Mouse (Mus musculus) embryonic facial prominence, embryonic 11.5 days (tissue): ENCODE measurements around the gene Dnal1. TPM values are rescaled to one million over a fixed set of nuclear protein-coding genes. Genes with fewer than 3 reads are reported as not detected.

Source experiments
- ATAC-seq: fragments of 200-750 bp; cut with Nextera tagmentation; replicated peaks from 2 replicates; pipeline ENCODE4 v1.8.0; 2017; ENCODE audit warnings: low read depth; ENCODE audit not compliant: insufficient number of reproducible peaks, low FRiP score, low TSS enrichment
- DNase-seq: peaks from one replicate; pipeline ENCODE4 v3.0.0-alpha.2; 2015; ENCODE audit warnings: low spot score
- H3K27ac ChIP-seq: fragments of 300-500 bp; sonication (generic); replicated peaks from 2 replicates; pipeline ENCODE4 v1.5.1; 2014; ENCODE audit warnings: mild to moderate bottlenecking, low read depth, low read length, control low read depth
- H3K27me3 ChIP-seq: fragments of 300-500 bp; sonication (generic); 2 replicates; pipeline ENCODE4 v1.6.1; 2014; ENCODE audit warnings: mild to moderate bottlenecking, low read length, moderate library complexity, mixed read lengths; ENCODE audit not compliant: control insufficient read depth, insufficient read depth
- H3K36me3 ChIP-seq: fragments of 300-500 bp; sonication (generic); replicated peaks from 2 replicates; pipeline ENCODE4 v1.6.1; 2014; ENCODE audit warnings: low read depth, mild to moderate bottlenecking, low read length, moderate library complexity, mixed read lengths; ENCODE audit not compliant: control insufficient read depth, insufficient read depth
- H3K4me1 ChIP-seq: fragments of 300-500 bp; sonication (generic); 2 replicates; pipeline ENCODE4 v1.6.1; 2014; ENCODE audit warnings: low read length, mixed read lengths; ENCODE audit not compliant: control insufficient read depth, insufficient read depth
- H3K4me2 ChIP-seq: fragments of 300-500 bp; sonication (generic); 2 replicates; pipeline ENCODE4 v1.6.1; 2014; ENCODE audit warnings: low read depth, mild to moderate bottlenecking, control low read depth, low read length, moderate library complexity
- H3K4me3 ChIP-seq: fragments of 300-500 bp; sonication (generic); 2 replicates; pipeline ENCODE4 v1.5.1; 2014; ENCODE audit warnings: low read depth, low read length, control low read depth
- H3K9ac ChIP-seq: fragments of 300-500 bp; sonication (generic); replicated peaks from 2 replicates; pipeline ENCODE4 v1.6.1; 2014; ENCODE audit warnings: mild to moderate bottlenecking, control low read depth, low read length
- H3K9me3 ChIP-seq: fragments of 300-500 bp; sonication (generic); replicated peaks from 2 replicates; pipeline ENCODE4 v1.6.1; 2016; ENCODE audit warnings: mild to moderate bottlenecking, low read length, inconsistent platforms, mixed read lengths; ENCODE audit not compliant: control insufficient read depth
- WGBS: fragments of 180-500 bp; shearing (Covaris S2); extraction: QIAGEN DNeasy Blood & Tissue Kit; methylation state at CpG from one replicate; pipeline ENCODE4 v1.1.7; 2014; 5-methylcytosine and 5-hydroxymethylcytosine counted together
- polyA plus RNA-seq: library from polyadenylated mRNA; unstranded; fragments of >200 nt; fragmentation: Nextera tagmentation; extraction: Ambion mirVana; gene quantifications from 2 replicates; pipeline ENCODE4 v1.2.1, GENCODE M21; 2014

Dnal1 gene
- polyA plus RNA-seq, 1 experiment from 2014 or later, result 6.8 TPM

DNA sequence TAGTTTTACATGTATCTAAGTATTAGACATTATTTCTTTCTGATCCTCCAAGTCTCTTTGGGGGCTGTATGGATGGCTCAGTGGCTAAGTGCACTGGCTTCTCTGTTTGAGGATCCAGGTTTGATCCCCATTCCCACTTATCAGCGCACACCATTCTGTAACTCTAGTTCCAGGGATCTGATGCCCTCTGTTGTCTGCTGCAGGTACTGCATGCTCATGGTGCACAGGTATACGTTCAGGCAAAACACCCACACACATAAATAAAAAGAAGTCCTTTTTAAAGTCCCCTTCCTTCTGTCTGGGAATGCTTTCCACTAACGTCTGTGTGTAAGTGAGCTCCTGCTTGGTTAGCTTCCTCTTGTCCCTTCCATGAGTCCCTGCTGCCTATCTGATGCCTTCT lies 18.1 kb downstream of the Dnal1 start:
- no peak for ATAC-seq
- no peak overlapping the region for H3K9ac ChIP-seq
- no peaks in the 10 kb centered on the region for H3K4me1 ChIP-seq
- H3K4me2 ChIP-seq, result no peak overlapping the region
- peak; percentile 66 for DNase-seq
- 48% methylated on average over 3 of the region's 3 CpGs for WGBS
- H3K4me3 ChIP-seq, result no peak overlapping the region
- H3K27ac ChIP-seq, result no peak overlapping the region
- H3K9me3 ChIP-seq, result no peaks in the 10 kb centered on the region
- H3K36me3 ChIP-seq, result no peaks in the 10 kb centered on the region
- H3K27me3 ChIP-seq, result no peaks in the 10 kb centered on the region

DNA sequence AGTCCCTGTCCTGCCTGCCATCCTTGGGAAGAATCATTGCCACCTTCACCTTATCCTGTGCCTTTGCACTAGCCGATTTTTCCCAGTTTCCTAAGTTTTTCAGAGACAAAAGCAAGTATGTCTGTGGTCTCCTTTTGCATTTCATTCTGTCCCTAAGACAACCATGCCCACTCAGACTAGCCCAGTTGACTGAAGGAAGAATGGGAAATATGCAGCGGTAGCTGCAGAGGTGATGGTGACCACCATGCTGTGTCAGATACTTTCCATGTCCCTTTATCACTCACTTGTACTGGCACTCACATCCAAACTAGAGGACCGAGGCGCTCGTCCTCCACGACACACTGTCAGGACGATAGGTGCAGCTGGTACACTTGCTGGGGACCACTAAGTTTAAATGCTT lies 23.0 kb downstream of the Dnal1 start:
- Histone ChIP-seq H3K9me3 (no peaks in the 10 kb centered on the region), H3K4me3 (no peak overlapping the region), H3K27me3 (no peaks in the 10 kb centered on the region), H3K36me3 (no peaks in the 10 kb centered on the region; the same call in 1 of the 2 replicates), H3K4me2 (no peak overlapping the region), H3K9ac (no peak overlapping the region), H3K27ac (no peak overlapping the region), H3K4me1 (no peaks in the 10 kb centered on the region)
- WGBS, result 94% methylated on average over 7 of the region's 7 CpGs
- DNase-seq (no peak), ATAC-seq (no peak)

DNA sequence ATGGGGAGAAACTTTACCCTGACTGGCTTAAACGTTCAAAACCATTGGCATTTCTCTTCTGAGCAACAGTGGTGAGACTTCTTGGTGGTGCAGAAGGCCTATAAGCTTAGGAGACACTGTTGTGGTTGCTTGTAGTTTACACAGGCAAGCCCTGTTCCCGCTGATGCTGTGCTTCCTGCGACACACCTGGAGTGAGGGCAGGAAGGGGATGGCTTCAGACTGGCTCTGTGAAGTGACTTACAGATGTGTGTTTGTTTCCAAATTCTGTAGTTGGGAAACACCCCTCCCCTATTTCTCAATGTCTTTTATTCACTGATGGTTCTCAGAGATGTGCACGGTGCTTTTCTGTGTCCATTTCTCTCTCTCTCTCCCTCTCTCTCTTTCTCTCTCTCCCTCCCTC lies 26.0 kb downstream of the Dnal1 start:
- Histone ChIP-seq H3K36me3 (no peaks in the 10 kb centered on the region; the same call in 1 of the 2 replicates), H3K4me3 (no peak overlapping the region), H3K27ac (no peak overlapping the region), H3K27me3 (no peaks in the 10 kb centered on the region), H3K4me2 (no peak overlapping the region), H3K4me1 (no peaks in the 10 kb centered on the region), H3K9me3 (no peaks in the 10 kb centered on the region), H3K9ac (no peak overlapping the region)
- DNase-seq (no peak), ATAC-seq (no peak)
- WGBS, result 58% methylated on average over 4 of the region's 4 CpGs

DNA sequence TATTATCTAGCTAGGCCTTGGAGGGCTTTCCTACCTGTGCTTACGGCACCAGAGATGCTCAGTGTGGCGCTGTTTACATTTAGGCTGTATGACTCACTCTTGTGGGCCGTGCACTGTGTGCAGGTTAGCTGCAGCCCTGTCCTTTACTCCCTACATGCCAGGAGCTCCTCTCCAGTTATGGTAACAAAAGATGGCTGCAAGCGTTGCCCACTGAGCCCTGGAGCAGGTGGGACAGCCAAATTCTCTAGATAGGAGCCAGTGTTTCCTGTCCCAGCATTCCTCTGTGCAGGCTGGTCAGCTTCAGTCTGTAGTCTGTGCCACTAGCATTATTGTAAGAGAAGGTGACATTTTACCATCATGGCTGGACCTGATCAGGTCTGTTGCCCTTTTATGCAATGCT lies 27.1 kb downstream of the Dnal1 start:
- no peaks in the 10 kb centered on the region for H3K4me1 ChIP-seq
- H3K27ac ChIP-seq, result no peak overlapping the region
- H3K9me3 ChIP-seq, result no peaks in the 10 kb centered on the region
- no peak overlapping the region for H3K4me3 ChIP-seq
- WGBS, result 82% methylated on average over 4 of the region's 4 CpGs
- no peak overlapping the region for H3K4me2 ChIP-seq
- H3K27me3 ChIP-seq, result no peaks in the 10 kb centered on the region
- H3K9ac ChIP-seq, result no peak overlapping the region
- H3K36me3 ChIP-seq, result no peaks in the 10 kb centered on the region; the same call in 1 of the 2 replicates
- ATAC-seq (no peak), DNase-seq (no peak)

DNA sequence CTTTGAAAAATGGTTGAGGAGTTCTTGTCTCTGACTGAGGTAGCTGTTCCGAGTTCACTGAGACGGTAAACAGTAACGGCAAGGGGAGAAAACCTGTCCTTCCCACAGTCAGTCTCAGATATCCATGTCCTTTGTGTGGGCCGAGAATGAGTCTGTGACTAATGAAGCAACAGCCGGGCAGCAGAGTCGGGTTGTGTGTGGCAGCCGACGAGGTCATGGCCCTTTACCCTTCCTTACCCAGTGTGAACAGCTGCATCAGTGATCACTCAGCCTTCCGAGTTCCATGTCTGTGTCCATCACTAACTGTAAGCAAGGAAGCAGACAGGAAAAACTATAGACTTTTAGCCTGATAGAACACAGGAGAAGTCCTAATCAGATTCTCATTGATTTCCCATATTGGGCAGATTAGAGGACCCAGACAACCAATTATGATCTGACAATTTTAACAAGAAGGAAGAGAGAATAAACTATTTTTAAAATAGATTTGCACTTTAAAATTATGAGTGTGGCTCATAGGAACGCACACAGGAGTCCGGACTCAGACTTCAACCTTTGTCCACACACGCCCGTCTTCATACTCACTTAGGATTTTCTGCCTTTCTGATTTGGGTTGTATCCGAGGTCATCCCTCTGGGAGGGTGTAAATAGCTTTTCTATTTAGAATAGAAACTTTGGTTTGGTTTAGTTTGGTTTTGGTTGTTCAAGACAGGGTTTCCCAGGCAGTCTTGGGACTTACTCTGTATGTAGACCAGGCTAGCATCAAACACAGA lies 28.3 kb downstream of the Dnal1 start:
- Histone ChIP-seq H3K9ac (no peak overlapping the region), H3K27me3 (no peaks in the 10 kb centered on the region), H3K27ac (no peak overlapping the region), H3K36me3 (no peaks in the 10 kb centered on the region; the same call in 1 of the 2 replicates), H3K4me1 (no peaks in the 10 kb centered on the region), H3K4me3 (no peak overlapping the region), H3K4me2 (no peak overlapping the region), H3K9me3 (no peaks in the 10 kb centered on the region)
- ATAC-seq (no peak), DNase-seq (no peak)
- WGBS, result 53% methylated on average over 14 of the region's 14 CpGs

DNA sequence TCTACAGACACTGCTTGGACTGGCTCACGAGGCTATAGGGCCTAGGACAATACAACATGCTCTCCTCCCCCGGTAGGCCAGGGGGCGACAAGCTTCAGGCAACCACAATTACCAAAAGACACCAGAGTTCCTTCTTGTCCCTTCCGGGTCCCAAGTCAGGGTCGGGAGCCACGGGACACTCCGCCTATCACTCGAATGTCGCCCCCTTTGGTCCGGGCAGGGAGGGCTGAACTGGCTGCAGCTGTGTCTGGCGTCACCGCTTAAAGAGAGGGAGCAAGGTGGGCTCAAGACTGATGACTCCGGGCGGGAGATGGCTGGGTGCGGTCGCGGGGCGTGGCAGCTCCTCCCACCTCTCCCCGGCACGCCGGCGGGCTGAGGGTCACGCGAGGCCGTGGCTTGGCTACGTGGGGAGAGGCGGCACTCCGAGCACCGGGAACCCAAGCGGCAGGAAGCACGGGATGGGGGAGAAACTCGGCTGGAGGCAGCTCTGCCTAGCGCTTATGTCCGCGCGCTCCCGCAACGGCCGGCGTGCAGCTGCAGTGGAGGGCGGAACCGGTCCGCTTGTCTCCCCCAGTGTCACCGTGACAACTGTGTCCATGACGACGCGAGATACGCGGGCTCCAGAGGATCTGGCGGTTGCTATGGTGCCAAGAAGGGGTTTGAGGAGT lies 33.9 kb downstream of the Dnal1 start, which contains the start of gene Pnma1:
TSS of gene Pnma1 (minus strand) at position 536 of the 668 bp plus-strand sequence.
- H3K27ac ChIP-seq, result no peak within 1 kb of the TSS
- no peaks in the 10 kb centered on the region for H3K4me1 ChIP-seq
- peak within 1 kb of the TSS; percentile 51 for H3K4me3 ChIP-seq
- H3K9me3 ChIP-seq, result no peaks in the 10 kb centered on the region
- peak; percentile 88 for DNase-seq
- no peaks in the 10 kb centered on the region for H3K27me3 ChIP-seq
- WGBS, result under 1% methylated on average over 50 of the region's 50 CpGs
- H3K36me3 ChIP-seq, result peaks cover 3% of the 10 kb centered on the region; the same call in 1 of the 2 replicates
- H3K4me2 ChIP-seq, result peak within 1 kb of the TSS; percentile 90
- peak; percentile 90 for ATAC-seq
- peak within 1 kb of the TSS; percentile 57 for H3K9ac ChIP-seq

DNA sequence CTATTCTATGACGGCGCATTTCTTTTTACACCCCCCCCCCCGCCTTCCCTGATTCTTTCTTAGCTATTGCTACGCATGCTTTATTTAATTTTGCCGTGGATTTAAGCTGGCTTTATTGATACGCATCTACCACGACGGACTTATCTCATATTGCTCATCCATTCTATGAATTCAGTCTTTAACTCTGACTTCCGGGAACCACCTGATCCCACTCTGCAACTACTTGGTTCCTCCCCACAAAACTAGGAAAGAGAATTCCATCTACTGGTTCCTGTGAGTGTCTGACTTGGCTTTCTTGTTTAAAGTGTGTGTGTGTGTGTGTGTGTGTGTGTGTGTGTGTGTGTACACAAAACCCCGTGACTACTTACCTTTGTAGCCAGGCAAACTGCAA lies 34.5 kb downstream of the Dnal1 start:
- peak overlapping the region; percentile 90 for H3K4me2 ChIP-seq
- DNase-seq, result no peak
- no peak overlapping the region for H3K27ac ChIP-seq
- peaks cover 3% of the 10 kb centered on the region; the same call in 1 of the 2 replicates for H3K36me3 ChIP-seq
- no peaks in the 10 kb centered on the region for H3K27me3 ChIP-seq
- WGBS, result 16% methylated on average over 10 of the region's 10 CpGs
- no peak for ATAC-seq
- H3K4me1 ChIP-seq, result no peaks in the 10 kb centered on the region
- peak overlapping the region; percentile 51 for H3K4me3 ChIP-seq
- H3K9me3 ChIP-seq, result no peaks in the 10 kb centered on the region
- peak overlapping the region; percentile 57 for H3K9ac ChIP-seq

DNA sequence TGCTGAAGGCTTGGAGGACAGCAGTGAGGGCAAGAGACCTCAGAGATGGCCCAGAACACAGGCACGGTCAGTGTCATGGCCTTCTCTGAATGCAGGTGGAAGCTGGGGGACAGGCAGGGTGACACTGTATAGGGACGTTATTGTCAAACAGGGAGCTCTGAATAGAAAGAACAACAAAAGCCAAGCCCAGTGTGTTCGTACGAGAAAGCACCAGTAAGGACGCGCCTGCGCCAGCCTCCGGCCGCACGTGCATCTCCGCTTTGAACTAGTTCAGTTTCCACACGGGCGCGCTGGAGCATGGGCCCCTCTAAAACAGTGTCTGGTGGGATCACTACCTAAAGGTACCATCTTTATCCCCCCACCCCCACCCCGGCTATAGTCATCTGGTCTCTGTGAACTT lies 35.8 kb downstream of the Dnal1 start:
- Histone ChIP-seq H3K9ac (no peak overlapping the region), H3K4me2 (no peak overlapping the region), H3K9me3 (no peaks in the 10 kb centered on the region), H3K36me3 (peaks cover 3% of the 10 kb centered on the region; the same call in 1 of the 2 replicates), H3K4me1 (no peaks in the 10 kb centered on the region), H3K27me3 (no peaks in the 10 kb centered on the region), H3K4me3 (no peak overlapping the region), H3K27ac (no peak overlapping the region)
- ATAC-seq, result no peak
- DNase-seq, result no peak
- 81% methylated on average over 15 of the region's 15 CpGs for WGBS
